Mouse (Mus musculus): ENCODE measurements around the gene Adgrl2. TPM values are rescaled to one million over a fixed set of nuclear protein-coding genes. Genes with fewer than 3 reads are reported as not detected.

Adgrl2 gene
- polyA plus RNA-seq, 1 experiment from 2014 or later, result 33.3 TPM

DNA sequence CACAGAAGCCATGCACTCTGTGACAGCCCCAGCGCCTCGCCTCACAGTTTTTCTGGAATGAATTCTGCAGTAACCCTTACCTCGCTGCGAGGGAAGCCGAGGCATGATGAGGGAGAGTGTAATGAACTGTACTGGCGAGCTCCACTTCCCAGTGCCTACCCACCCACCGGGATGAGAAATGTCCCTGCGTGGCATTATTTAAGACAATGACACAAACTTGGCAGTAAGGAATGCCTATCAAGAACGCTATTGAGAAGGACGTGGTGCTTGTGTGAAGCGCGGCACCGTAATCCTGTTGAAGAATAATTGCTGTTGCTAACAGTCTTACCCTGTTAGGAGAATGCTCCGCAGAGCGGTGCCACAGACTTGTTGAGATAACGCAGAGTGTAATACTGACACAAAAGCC lies 13.2 kb downstream of the Adgrl2 start:
- peak overlapping the region; percentile 44 for H3K4me3 ChIP-seq
- peak overlapping the region; percentile 61 for H3K4me2 ChIP-seq
- no peaks in the 10 kb centered on the region for H3K9me3 ChIP-seq (replicated peaks)
- H3K27me3 ChIP-seq, result no peaks in the 10 kb centered on the region
- H3K9ac ChIP-seq, result peak overlapping the region; percentile 37
- 19% methylated on average over 16 of the region's 16 CpGs for WGBS
- H3K36me3 ChIP-seq, result no peaks in the 10 kb centered on the region
- H3K27ac ChIP-seq, result peak overlapping the region; percentile 66
- no peak; the same call in 1 of the 2 replicates for ATAC-seq (replicated peaks; ENCODE audit: insufficient number of reproducible peaks, insufficient read depth, low FRiP score, low read depth)
- peaks cover 36% of the 10 kb centered on the region for H3K4me1 ChIP-seq (replicated peaks)

GRCm38 (mm10) chr3:148971893-148972596 lies 18.3 kb downstream of the Adgrl2 start:
- Histone ChIP-seq H3K4me1 (replicated peaks) (peaks cover 21% of the 10 kb centered on the region), H3K9ac (no peak overlapping the region)
- WGBS, result 64% methylated on average over 11 of the region's 11 CpGs

GRCm38 (mm10) chr3:148964991-148965605 lies 25.3 kb downstream of the Adgrl2 start:
- Histone ChIP-seq H3K36me3 (no peaks in the 10 kb centered on the region), H3K4me3 (no peak overlapping the region), H3K4me1 (replicated peaks) (peaks cover 18% of the 10 kb centered on the region), H3K27me3 (no peaks in the 10 kb centered on the region), H3K9ac (no peak overlapping the region), H3K27ac (no peak overlapping the region), H3K9me3 (replicated peaks) (no peaks in the 10 kb centered on the region), H3K4me2 (no peak overlapping the region)
- 81% methylated on average over 13 of the region's 13 CpGs for WGBS
- ATAC-seq (replicated peaks; ENCODE audit: insufficient number of reproducible peaks, insufficient read depth, low FRiP score, low read depth), result no peak

More at GRCm38 (mm10) chr3:148971893-148972596, 18.3 kb downstream of the Adgrl2 start:
- ATAC-seq (replicated peaks; ENCODE audit: insufficient number of reproducible peaks, insufficient read depth, low FRiP score, low read depth), result no peak
- H3K4me3 ChIP-seq, result no peak overlapping the region
- H3K4me2 ChIP-seq, result no peak overlapping the region
- no peaks in the 10 kb centered on the region for H3K27me3 ChIP-seq
- H3K9me3 ChIP-seq (replicated peaks), result no peaks in the 10 kb centered on the region
- H3K27ac ChIP-seq, result no peak overlapping the region
- H3K36me3 ChIP-seq, result no peaks in the 10 kb centered on the region

DNA sequence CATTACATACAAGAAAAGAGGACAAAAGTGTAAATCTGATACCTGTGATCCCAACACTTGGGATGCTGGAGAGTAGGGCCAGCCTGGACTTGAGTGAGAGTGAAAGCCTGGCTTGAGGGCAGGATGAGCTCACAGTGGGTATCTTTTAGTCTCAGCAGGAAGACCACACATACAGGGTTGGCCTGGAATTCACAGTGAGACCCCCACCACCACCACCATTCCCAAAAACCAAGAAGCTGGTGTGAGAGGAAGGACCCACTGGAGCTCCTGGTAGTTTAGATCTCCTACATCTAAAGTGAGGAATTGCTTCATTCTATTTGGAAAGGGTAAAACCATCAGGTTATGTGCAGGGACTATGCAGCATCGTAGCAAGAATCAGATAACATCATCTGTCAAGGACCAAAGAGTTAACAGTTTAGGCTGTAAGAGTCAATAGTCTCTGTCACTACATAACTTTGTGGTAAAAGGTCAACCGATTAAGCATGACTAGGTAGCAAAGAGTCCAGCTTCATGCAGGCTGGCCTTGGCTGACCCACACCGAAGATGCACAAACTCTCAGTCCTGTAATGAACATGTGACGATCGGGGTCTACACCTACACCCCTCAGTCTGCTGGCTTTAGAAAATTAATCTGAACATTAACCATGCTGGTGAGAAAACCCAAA lies 26.8 kb downstream of the Adgrl2 start:
- H3K4me1 ChIP-seq (replicated peaks), result peaks cover 33% of the 10 kb centered on the region
- H3K4me3 ChIP-seq, result no peak overlapping the region
- H3K27ac ChIP-seq, result no peak overlapping the region
- H3K27me3 ChIP-seq, result no peaks in the 10 kb centered on the region
- H3K36me3 ChIP-seq, result no peaks in the 10 kb centered on the region
- 83% methylated on average over 5 of the region's 5 CpGs for WGBS
- H3K9me3 ChIP-seq (replicated peaks), result no peaks in the 10 kb centered on the region
- H3K9ac ChIP-seq, result no peak overlapping the region
- no peak overlapping the region for H3K4me2 ChIP-seq
- no peak for ATAC-seq (replicated peaks; ENCODE audit: insufficient number of reproducible peaks, insufficient read depth, low FRiP score, low read depth)

DNA sequence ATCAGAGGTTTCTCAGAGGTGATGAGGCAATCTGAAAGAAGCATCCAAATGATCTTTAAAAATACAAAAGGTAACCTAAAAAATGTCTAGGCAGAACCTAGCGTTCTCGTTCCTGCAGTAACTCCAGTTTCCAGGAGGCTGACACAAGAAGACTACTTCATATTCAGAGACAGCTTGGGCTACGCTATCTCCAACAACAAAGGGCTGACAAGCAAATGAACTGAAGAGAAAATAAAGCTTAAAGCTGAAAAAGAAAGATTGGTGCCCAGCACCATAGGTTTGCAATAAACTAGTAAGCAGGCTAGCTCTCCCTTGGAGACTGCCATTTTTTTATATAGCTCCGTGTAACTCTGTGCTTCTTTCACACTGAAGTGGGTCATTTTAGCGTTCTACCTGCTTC lies 28.7 kb downstream of the Adgrl2 start:
- H3K27me3 ChIP-seq, result no peaks in the 10 kb centered on the region
- H3K9me3 ChIP-seq (replicated peaks), result no peaks in the 10 kb centered on the region
- 73% methylated on average over 5 of the region's 5 CpGs for WGBS
- H3K36me3 ChIP-seq, result no peaks in the 10 kb centered on the region
- no peak overlapping the region for H3K4me2 ChIP-seq
- ATAC-seq (replicated peaks; ENCODE audit: insufficient number of reproducible peaks, insufficient read depth, low FRiP score, low read depth), result no peak
- no peak overlapping the region for H3K9ac ChIP-seq
- H3K4me3 ChIP-seq, result no peak overlapping the region
- no peak overlapping the region for H3K27ac ChIP-seq
- peaks cover 35% of the 10 kb centered on the region for H3K4me1 ChIP-seq (replicated peaks)

DNA sequence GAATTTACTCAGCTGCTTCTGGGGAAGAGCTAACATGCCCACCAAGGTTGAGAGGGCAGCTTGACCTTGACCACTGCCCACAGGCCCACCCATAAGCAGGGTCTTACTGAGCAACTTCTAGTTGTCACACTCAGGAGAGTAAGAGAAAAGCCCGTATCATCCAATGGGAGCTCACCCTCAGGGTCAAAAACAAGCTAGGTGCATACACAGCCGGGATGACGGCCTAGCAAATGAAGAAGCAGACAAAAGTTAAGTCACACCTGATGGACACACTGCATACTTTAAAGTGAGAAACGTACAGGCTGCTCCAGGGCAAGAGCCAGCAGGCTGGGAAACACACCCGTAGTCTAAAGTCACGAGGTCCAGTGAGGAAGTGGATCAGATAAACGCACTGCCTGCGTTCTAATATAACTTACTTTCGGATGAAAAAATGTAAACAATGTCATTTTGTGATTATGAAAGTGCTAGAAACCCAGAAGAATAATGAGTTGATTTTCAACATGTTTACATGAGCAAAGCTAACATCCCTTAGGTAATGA lies 29.5 kb downstream of the Adgrl2 start:
- Histone ChIP-seq H3K9ac (no peak overlapping the region), H3K27me3 (no peaks in the 10 kb centered on the region), H3K4me3 (no peak overlapping the region), H3K9me3 (replicated peaks) (no peaks in the 10 kb centered on the region), H3K36me3 (no peaks in the 10 kb centered on the region), H3K4me2 (no peak overlapping the region), H3K27ac (no peak overlapping the region), H3K4me1 (replicated peaks) (peaks cover 34% of the 10 kb centered on the region)
- no peak; the same call in 1 of the 2 replicates for ATAC-seq (replicated peaks; ENCODE audit: insufficient number of reproducible peaks, insufficient read depth, low FRiP score, low read depth)
- WGBS, result 41% methylated on average over 9 of the region's 9 CpGs

GRCm38 (mm10) chr3:148960215-148960614 lies 30.1 kb downstream of the Adgrl2 start:
- no peak overlapping the region for H3K4me3 ChIP-seq
- no peak overlapping the region for H3K9ac ChIP-seq
- peaks cover 37% of the 10 kb centered on the region for H3K4me1 ChIP-seq (replicated peaks)
- WGBS, result 76% methylated on average over 10 of the region's 10 CpGs
- no peaks in the 10 kb centered on the region for H3K9me3 ChIP-seq (replicated peaks)
- H3K27ac ChIP-seq, result no peak overlapping the region
- H3K4me2 ChIP-seq, result no peak overlapping the region
- H3K27me3 ChIP-seq, result no peaks in the 10 kb centered on the region
- H3K36me3 ChIP-seq, result no peaks in the 10 kb centered on the region
- ATAC-seq (replicated peaks; ENCODE audit: insufficient number of reproducible peaks, insufficient read depth, low FRiP score, low read depth), result no peak

GRCm38 (mm10) chr3:148959327-148960025 lies 30.9 kb downstream of the Adgrl2 start:
- peaks cover 37% of the 10 kb centered on the region for H3K4me1 ChIP-seq (replicated peaks)
- peak; percentile 79 for ATAC-seq (replicated peaks; ENCODE audit: insufficient number of reproducible peaks, insufficient read depth, low FRiP score, low read depth)
- peak overlapping the region; percentile 24; the same call in 1 of the 2 replicates for H3K27ac ChIP-seq
- H3K4me3 ChIP-seq, result peak overlapping the region; percentile 48
- no peaks in the 10 kb centered on the region for H3K27me3 ChIP-seq
- no peaks in the 10 kb centered on the region for H3K36me3 ChIP-seq
- H3K4me2 ChIP-seq, result peak overlapping the region; percentile 62
- peak overlapping the region; percentile 30; the same call in 1 of the 2 replicates for H3K9ac ChIP-seq
- WGBS, result 6% methylated on average over 15 of the region's 15 CpGs
- no peaks in the 10 kb centered on the region for H3K9me3 ChIP-seq (replicated peaks)

DNA sequence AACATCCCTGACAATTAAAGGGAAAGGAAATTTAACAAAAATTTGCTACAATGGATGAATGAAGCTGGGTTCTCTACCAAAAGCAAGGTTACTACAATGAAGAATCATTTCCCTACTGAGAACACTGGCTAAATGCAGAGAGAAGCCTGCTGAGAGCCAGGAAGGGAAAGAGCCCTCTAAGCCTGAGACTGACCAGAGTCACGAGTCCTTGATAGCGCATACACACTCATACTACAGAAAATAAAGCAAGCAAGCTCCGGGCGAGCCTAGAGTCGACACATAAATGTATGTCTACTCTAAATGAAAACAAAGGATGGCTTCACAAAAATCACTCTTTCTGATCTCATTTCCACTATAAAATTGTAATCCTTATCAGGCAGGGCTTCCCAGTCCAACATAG lies 31.6 kb downstream of the Adgrl2 start:
- Histone ChIP-seq H3K36me3 (no peaks in the 10 kb centered on the region), H3K27me3 (no peaks in the 10 kb centered on the region), H3K4me1 (replicated peaks) (peaks cover 37% of the 10 kb centered on the region), H3K27ac (peak overlapping the region; percentile 3; the same call in 1 of the 2 replicates), H3K4me2 (peak overlapping the region; percentile 62), H3K9ac (0 out of 2 replicates have a peak overlapping the region, but pooled peaks have one; percentile 15), H3K4me3 (peak overlapping the region; percentile 48), H3K9me3 (replicated peaks) (no peaks in the 10 kb centered on the region)
- 19% methylated on average over 5 of the region's 5 CpGs for WGBS
- ATAC-seq (replicated peaks; ENCODE audit: insufficient number of reproducible peaks, insufficient read depth, low FRiP score, low read depth), result 0 out of 2 replicates have a peak, but pooled peaks have one; percentile 59

DNA sequence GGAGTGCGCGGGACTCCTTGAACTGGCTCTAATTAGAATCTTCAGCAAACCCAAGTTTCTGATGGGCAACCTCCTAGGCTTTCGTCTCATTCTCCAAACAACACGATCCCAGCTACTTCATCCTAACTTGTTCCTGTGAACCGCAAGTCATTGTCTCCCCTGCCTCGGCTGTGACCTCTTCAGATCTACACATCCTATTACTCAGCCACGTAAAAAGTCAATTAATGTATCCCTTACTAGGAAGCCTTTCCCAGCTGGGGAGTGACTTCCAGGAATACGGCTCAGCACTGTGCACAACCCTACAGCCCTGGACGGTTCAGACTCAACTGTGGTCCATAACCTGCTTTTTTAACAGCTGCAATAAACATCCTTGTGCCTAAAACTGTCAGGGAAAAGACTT lies 32.2 kb downstream of the Adgrl2 start:
- Histone ChIP-seq H3K9ac (no peak overlapping the region), H3K4me2 (peak overlapping the region; percentile 62), H3K4me3 (no peak overlapping the region), H3K36me3 (no peaks in the 10 kb centered on the region), H3K27me3 (no peaks in the 10 kb centered on the region), H3K9me3 (replicated peaks) (no peaks in the 10 kb centered on the region), H3K27ac (peak overlapping the region; percentile 3; the same call in 1 of the 2 replicates), H3K4me1 (replicated peaks) (peaks cover 37% of the 10 kb centered on the region)
- ATAC-seq (replicated peaks; ENCODE audit: insufficient number of reproducible peaks, insufficient read depth, low FRiP score, low read depth), result no peak
- WGBS, result 62% methylated on average over 9 of the region's 9 CpGs

GRCm38 (mm10) chr3:148956887-148957286 lies 33.5 kb downstream of the Adgrl2 start:
- H3K9ac ChIP-seq, result no peak overlapping the region
- no peaks in the 10 kb centered on the region for H3K27me3 ChIP-seq
- H3K27ac ChIP-seq, result no peak overlapping the region
- no peaks in the 10 kb centered on the region for H3K9me3 ChIP-seq (replicated peaks)
- ATAC-seq (replicated peaks; ENCODE audit: insufficient number of reproducible peaks, insufficient read depth, low FRiP score, low read depth), result no peak
- H3K36me3 ChIP-seq, result no peaks in the 10 kb centered on the region; the same call in 1 of the 2 replicates
- 64% methylated on average over 7 of the region's 7 CpGs for WGBS
- H3K4me2 ChIP-seq, result no peak overlapping the region
- H3K4me3 ChIP-seq, result no peak overlapping the region
- H3K4me1 ChIP-seq (replicated peaks), result peaks cover 37% of the 10 kb centered on the region

Data from heart, embryonic 15.5 days (tissue).